ENCODE assay signal across 12 mouse cellular contexts in the genomic region with DNA sequence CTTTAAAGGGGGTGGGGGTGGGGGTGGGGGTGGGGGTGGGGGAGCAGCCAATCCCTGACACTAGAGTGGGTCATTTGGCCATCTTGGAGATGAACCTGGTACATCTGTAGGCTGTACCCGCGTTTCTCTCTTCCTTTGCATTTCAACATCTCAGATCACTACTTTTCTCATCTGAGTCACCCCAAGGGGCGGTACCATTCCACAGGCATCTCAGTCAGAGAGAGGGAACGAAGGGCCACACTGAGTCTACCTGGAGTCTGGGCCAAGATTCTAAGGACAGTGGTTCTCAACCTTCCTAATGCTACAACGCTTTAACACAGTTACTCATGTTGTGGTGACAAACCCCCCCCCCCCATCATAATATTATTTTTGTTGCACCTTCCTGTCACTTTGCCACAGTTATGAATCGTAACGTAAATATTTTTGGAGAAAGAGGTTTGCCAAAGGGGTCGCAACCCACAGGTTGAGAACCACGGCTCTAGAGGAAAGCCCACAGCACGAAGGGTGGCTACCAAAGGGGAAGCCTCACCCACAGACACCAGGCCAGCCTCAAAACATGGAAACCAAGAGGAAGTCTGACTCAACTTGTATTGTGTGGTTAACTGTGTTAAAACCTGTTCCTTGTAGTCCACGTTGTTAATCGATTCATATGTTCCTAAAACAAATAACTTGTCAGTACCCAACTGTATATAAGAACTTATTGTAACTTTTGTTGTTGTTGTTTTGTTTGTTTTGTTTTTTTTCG. TPM values are rescaled to one million over a fixed set of nuclear protein-coding genes. Genes with fewer than 3 reads are reported as not detected.
DNase-seq lines count a peak whose midpoint lies in the region; ATAC-seq lines count a peak whose summit lies in the region.
"Had no signal": no experiment of that assay in that cellular context is flagged by ENCODE, and none has a peak within 500 bp of the region (broad histone marks: within the 10 kb centered on the region; RNA-seq: fewer than 3 reads in every experiment).

No protein-coding gene starts in this region.

- DNase-seq in 3T3-L1 (ENCODE audit: low read depth, low spot score): peak; percentile 75
- peak; percentile 45 for DNase-seq in CD4-positive helper T cell, adult 2 months (ENCODE audit: low read depth, low spot score)
- DNase-seq in T-cell, adult 2 months (ENCODE audit: low spot score): no peak
- DNase-seq in retina, postnatal 1 day: no peak
- no peak for DNase-seq in frontal cortex, postnatal 14 days (ENCODE audit: low spot score in 2 of 2)
- DNase-seq: adrenal gland, adult 2 months; heart, postnatal 14 days; kidney, postnatal 10 days; lung, adult 2 months; thymus, adult 2 months had no signal

- ATAC-seq in activated CD4-positive, CD25-positive, alpha-beta regulatory T cell, adult 4 months: peak; percentile 49
- ATAC-seq in megakaryocyte, adult 5-6 weeks (ENCODE audit: poor library complexity, severe bottlenecking): peak; percentile 89

RNA-seq across cellular contexts. Expression of a gene that starts 46.9 kb away (rescaled TPM):
- 10 to 100 TPM; 35.2 to 44.7 TPM for polyA plus RNA-seq in activated CD4-positive, CD25-positive, alpha-beta regulatory T cell, adult 4 months (2017; shearing (Covaris generic))
- 96.1 and 96.7 TPM in 2 replicates for total RNA-seq in megakaryocyte, adult 5-6 weeks (2015)
- 69.0 and 91.8 TPM in 2 replicates for total RNA-seq in megakaryocyte, adult 5-6 weeks (2017)

RNA-seq across cellular contexts. Expression of a gene that starts 47.7 kb away (rescaled TPM):
- 10 to 100 TPM; 20.3 to 21.1 TPM for polyA plus RNA-seq in activated CD4-positive, CD25-positive, alpha-beta regulatory T cell, adult 4 months (2017; shearing (Covaris generic))
- total RNA-seq in megakaryocyte, adult 5-6 weeks (2015): 84.2 and 101 TPM in 2 replicates
- total RNA-seq in megakaryocyte, adult 5-6 weeks (2017): 46.7 and 59.2 TPM in 2 replicates

Comparison
In these comparisons a context has a peak if more than half of its experiments do, and no peak if none do; other contexts are left out.
1. DNase-seq: peak in 3T3-L1 (single experiment) and CD4-positive helper T cell, adult 2 months (single experiment); none in T-cell, adult 2 months (single experiment), retina, postnatal 1 day (single experiment) and frontal cortex, postnatal 14 days (0 of 2).